Mouse (Mus musculus): ENCODE results near the gene Olfr20.
"Not testable (repeated sequence)": the region's sequence is repeated elsewhere in the genome, so short reads cannot be mapped to it uniquely, and the experiment has no call there.

Gene Olfr20

DNA sequence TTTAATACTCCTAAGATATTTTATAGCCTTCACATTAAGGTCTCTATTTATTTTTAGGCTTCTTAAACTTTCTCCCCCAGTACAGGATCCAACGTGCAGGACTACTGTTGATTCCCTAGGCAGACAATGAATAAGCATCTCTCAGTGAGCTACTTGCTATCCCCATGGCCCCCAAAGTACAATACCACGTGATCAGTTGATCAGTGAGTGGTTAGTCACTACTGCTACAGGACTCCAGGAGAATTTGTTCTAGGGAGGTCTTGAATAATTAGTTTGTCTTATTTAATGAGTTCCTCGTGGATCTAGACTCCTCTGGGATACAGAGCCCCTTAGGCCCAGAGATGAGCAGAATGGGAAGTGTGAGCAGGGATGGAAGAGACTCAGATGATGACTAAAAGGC is at the start of gene Olfr20:
Gene Olfr20, plus strand, starts transcription at position 301 of the 400 bp plus-strand sequence.
- no peak for DNase-seq (ENCODE audit: low read depth in 2 of 2, low spot score in 2 of 2)

DNA sequence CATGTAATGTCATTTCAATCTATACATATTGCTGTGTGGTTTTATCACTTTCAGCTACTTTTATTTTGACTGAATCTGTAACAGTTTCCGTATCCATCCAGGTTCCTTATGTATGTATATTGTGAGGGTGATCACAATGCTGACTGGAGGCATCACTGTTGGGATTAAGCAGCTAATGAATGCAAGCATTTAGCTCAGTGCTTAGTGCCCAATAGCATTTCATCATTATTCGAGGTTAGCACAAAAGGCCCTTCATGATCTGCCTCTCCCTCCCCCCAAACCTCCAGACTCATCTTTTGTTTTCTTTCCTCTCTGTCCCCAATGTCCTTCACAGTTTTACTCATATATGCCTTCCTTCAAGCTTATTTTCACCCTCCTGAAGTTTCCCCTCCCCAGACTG is 47.5 kb upstream of the Olfr20 start:
- DNase-seq (ENCODE audit: low read depth in 2 of 2, low spot score in 2 of 2): no peak

DNA sequence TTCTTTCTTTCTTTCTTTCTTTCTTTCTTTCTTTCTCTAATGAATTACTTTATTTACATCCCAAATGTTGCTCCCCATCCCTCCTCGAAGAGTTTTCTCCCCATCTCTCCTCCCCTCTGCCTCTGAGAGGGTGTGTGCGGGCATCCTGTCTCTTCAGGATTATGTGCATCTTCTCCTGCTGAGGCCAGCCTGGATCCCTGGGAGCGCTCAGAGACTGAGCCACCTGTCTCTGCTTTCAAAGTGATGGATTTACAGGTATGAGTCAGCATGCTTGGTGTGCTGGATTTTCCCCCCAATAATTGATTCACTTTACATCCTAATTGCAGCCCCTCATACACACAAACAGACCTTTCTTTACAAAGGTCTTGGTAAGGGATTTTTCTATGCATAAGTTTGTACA is 34.6 kb upstream of the Olfr20 start:
- no peak for DNase-seq (ENCODE audit: low read depth in 2 of 2, low spot score in 2 of 2)

DNA sequence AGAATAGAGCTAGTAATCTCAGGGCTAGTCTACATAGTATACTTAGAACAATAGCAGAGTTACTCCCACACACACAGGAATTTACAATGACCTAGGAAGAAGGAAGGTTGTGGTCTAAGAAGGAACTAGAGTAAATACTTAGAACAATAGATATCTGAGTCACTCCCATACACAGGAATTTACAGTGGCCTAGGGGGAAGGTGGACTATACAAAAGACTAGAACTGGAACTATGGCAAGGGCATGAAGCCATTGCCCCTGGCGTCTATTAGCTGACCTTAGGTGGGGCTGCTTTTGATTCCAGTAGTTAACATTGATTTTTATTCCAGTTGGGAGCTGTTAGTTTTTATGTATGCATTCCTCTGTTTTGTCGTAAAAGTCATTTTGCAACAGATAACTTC is 32.0 kb upstream of the Olfr20 start:
- not testable (repeated sequence) for DNase-seq (ENCODE audit: low read depth in 2 of 2, low spot score in 2 of 2)

DNA sequence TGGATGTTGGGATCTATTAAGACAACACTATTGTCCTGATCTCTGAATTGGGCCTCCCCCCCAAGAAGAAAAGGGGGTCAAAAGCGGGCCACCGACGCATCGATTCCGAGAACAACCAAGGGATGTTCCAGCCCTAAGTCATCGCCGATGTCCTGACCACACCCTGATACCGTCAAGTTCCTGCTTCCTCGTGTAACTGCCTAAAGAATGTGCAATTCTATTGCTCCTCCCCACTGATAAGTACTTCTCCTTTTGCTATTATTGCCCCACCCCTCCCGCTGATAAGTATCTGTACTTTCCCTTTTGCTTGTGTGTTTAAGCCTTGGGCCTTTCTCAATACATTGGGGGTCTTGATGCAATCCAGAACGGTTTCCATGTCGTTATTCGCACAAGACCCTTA is 29.5 kb upstream of the Olfr20 start:
- DNase-seq (ENCODE audit: low read depth in 2 of 2, low spot score in 2 of 2): not testable (repeated sequence)

DNA sequence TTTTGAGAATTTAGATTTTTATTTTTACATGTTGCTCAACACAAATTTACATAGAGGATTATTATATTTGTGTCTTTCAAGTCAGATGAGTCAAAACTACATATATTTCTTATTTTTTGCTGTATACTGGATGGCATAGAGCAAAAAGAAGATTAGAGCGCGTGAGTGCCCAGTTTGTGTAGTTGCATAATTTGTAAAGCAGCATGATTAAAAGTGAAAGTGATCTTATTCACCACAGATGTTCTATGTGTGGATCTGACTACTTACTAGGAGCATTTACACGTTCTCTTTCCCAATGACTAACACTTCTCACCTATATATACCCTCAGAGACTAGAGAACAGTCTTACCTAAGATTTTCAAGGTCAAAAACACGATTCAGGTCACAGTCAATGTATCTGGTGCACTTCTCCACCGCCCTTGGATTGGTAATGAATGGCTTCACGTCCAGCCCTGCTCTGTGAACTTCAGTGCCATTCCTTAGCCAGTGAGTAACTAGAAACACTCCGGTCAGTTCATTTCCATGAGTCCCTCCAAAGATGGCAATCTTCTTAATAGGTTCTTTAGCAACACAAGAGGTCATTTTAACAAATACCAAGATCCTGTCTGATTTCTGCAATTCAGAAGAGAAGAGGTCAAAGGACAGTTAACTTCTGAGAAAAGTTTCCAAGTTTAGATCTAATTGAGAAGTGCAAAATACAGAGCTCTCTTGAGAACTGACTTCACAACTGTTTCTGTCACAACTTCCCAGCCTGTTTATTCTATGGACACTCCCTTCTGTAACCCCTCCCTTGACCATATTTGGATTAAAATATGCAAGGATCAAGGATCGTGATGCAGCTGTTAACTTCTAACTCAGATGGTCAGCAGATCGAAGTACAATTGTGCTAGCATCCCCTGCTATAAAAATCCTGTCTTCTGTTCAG is 26.4 kb upstream of the Olfr20 start:
- no peak for DNase-seq (ENCODE audit: low read depth in 2 of 2, low spot score in 2 of 2)

DNA sequence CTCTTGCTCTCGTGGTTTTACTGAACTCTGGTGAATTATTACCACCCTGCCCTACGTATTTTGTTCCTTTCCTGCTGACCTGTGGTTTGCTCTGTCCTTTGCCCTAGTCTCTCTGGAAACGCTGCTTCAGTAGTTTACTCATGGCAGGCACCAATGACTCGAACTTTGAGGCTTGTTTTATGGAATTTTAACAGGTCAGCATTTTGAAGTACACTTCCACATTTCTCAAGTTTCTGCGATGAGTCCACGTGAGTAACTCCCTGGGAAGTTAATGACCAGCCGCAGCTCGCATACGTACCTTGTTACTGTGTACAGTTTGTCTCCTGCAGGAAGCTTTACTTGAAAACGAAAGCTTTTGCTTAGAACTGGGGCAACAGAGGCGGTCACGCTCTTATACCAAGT is 24.1 kb upstream of the Olfr20 start:
- no peak for DNase-seq (ENCODE audit: low read depth in 2 of 2, low spot score in 2 of 2)

DNA sequence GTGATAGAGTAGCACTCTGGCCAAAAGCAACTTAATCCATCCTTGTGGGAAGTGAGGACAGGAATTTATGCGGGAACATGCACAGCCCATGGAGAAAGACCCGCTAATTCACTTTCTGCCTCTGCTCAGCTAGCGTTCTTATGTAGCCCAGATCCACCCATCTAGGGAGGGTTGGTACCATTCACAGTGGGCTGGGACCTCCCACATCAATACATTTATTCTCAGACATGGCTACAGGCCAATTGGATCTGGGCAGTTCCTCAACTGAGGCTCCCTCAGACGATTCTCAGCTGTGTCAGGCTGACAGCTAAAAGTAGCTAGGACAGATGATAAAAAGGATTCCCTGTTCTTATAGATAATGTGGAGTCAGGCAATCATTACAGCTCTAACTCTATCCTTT is 23.2 kb upstream of the Olfr20 start:
- no peak for DNase-seq (ENCODE audit: low read depth in 2 of 2, low spot score in 2 of 2)

DNA sequence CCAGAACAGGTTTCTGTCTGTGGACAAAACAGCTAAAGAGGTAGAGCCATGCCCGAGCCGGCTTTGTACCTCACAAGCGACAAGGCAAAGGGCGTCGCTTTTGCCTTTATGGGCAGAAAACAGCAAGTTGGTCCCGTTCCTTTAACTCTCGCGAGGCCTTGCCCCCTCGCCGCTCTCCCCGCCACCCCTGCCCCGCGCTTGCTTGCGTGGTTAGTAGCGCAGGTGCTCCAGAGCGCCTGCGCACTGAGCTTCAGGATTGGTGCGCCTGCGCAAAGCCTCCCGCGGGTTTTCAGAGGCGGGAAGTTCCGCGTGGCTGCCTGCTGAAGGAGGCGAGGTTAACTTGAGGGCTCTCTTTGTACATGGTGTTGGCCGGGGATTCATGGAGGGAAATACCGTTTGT is 21.1 kb upstream of the Olfr20 start, which contains the start of the genes Aspa, Gm49340 and Spata22:
Gene Aspa, minus strand, starts transcription at position 155 of the 400 bp plus-strand sequence.
Gene Gm49340, plus strand, starts transcription at position 300 of the 400 bp plus-strand sequence.
Gene Spata22, plus strand, starts transcription at position 300 of the 400 bp plus-strand sequence.
- DNase-seq (ENCODE audit: low read depth in 2 of 2, low spot score in 2 of 2): no peak

DNA sequence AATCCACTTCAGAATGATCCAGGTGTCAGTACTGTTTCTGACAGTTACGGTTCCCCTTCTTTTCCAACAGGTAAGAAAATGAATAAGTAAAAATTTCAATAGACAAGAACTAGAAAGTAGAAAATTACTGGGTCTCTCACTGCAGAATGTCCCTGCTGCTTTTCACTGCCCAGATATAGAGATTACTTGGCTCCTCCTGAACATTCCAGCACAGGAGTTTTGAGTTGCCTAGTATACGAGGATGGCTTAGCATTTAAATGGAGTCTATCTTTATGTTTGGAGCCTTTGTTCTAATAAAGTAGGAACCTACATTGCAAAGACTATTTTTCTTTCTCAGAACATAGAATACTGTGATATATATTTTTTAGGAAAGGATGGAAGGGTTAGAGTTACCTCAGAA is 17.2 kb upstream of the Olfr20 start:
- no peak for DNase-seq (ENCODE audit: low read depth in 2 of 2, low spot score in 2 of 2)

DNA sequence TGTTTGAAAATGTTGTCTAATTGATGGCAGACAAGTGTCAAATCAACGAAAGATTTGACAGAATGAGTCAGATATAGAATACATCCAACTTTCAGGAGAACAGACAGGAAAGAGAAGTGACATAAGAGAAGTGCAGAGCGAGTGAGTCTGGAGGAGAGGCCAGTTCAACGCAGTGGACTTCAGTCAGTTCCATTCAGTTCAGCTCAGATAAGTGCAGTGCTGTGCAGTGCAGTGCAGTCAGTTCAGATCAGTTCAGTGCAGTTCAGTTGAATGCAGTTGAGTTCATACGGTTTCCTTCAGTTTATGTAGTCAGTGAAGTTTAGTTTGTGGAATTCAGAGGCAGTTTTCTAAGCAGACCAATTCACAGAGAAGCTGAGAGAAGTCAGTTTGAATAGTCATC is 13.7 kb upstream of the Olfr20 start:
- DNase-seq (ENCODE audit: low read depth in 2 of 2, low spot score in 2 of 2): no peak

DNA sequence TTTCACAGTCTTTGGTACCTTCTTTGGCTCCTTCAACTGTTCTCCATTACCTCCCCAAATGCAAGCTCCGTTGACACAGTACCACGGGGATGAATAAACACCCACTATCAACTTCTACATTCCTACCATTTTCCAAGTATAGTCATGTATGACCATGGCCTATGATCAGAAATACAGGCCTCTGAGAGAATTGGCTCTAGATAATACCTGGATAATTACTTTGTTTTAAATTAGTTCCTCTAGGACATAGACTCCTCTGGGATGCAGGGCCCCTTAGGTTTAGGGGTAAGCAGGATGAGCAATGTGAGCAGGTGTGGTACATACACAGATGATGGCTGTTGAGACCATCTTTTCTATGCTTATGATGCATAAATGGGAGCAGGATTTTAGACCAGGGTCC is 20.4 kb downstream of the Olfr20 start, which contains the start of gene Olfr376:
Gene Olfr376, plus strand, starts transcription at position 301 of the 400 bp plus-strand sequence.
- DNase-seq (ENCODE audit: low read depth in 2 of 2, low spot score in 2 of 2): no peak

DNA sequence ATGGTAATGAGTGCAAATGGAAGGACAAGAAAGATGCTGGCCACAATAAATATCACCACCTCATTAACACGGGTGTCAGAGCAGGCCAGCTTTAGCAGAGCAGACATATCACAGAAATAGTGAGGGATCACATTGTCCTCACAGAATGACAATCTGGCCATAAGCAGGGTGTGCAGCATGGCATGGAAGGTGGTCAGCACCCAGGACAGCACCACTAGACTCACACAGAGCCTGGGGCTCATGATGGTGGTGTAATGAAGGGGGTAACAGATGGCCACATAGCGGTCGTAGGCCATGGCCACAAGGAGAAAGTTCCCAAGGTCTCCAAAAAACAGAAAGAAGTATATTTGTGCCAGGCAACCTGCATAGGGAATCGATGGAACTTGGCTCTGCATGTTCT is 44.8 kb downstream of the Olfr20 start:
- no peak for DNase-seq (ENCODE audit: low read depth in 2 of 2, low spot score in 2 of 2)

DNA sequence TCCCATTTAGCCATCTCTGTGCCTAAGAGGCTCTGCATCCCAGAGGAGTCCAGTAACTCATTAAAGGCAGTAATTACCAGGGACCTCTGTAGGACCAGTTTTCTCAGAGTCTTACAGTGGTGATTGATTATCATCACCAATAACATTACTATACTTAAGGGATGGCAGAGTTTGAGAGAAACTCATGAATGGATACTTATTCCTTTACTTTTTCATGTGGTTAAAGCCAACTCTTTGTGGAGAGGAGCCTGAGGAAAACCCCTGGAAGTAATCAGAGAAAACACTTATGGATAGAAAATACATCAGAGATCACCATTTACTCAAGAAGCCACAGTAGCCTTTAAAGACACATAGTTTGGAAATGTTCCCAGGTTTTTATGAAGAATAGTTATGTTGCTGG is 48.9 kb downstream of the Olfr20 start, which contains the start of gene Olfr1:
Gene Olfr1, minus strand, starts transcription at position 101 of the 400 bp plus-strand sequence.
- no peak for DNase-seq (ENCODE audit: low read depth in 2 of 2, low spot score in 2 of 2)

Data from CD8-positive naive resting alpha-beta T cell, adult 2 months (primary cell).